Mouse (Mus musculus) liver, postnatal 0 days (tissue): ENCODE results near the gene 4930432M17Rik.

ENCODE experiments used
- CTCF ChIP-seq: sonication (generic); IDR thresholded peaks from 2 replicates; pipeline ENCODE4 v1.5.1; 2016; ENCODE audit warnings: antibody characterized with exemption, low read depth
- EP300 ChIP-seq: IDR thresholded peaks from 2 replicates; pipeline ENCODE4 v1.6.1; 2016; ENCODE audit warnings: antibody characterized with exemption, low read depth, mild to moderate bottlenecking

DNA sequence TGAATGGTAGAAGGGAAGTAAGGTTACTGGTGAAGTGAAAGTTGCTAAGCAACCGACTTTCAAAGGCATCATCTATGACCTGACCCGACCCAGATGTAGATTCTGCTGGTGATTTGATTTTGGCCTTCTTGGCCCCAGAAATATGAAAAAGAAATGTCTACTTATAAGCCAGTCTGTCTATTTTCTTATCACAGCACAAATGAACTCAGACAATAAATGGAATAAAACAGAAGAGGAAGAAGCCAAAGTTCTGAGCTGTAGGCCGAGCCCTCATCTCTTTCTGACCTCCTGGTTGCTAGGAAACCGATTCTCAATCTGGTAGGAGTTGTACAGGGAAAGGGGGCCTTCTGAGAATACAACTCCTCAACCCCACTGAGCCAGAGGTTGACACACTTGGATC lies at the start of gene 4930432M17Rik:
- TF ChIP-seq CTCF (no peak), EP300 (no peak)
